In genomic region chr17:31160291-31160690, GRCm38 (mm10) we compare ENCODE assay signal across 28 mouse cellular contexts. TPM values are rescaled to one million over a fixed set of nuclear protein-coding genes. Genes with fewer than 3 reads are reported as not detected.
"Had no signal": no experiment of that assay in that cellular context is flagged by ENCODE, and none has a peak within 500 bp of the region (broad histone marks: within the 10 kb centered on the region; RNA-seq: fewer than 3 reads in every experiment).

No protein-coding gene starts in this region.

- H3K9ac ChIP-seq: forebrain, postnatal 0 days; heart, embryonic 13.5 days; heart, embryonic 15.5 days; hindbrain, embryonic 13.5 days; hindbrain, embryonic 15.5 days; limb, embryonic 13.5 days; limb, embryonic 15.5 days; liver, embryonic 12.5 days; liver, embryonic 14.5 days had no signal

- H3K27ac ChIP-seq: heart, adult 2 months; heart, embryonic 13.5 days; heart, embryonic 15.5 days; hindbrain, embryonic 13.5 days; hindbrain, embryonic 15.5 days; hindbrain, postnatal 0 days; kidney, postnatal 0 days; limb, embryonic 13.5 days; limb, embryonic 15.5 days; liver, embryonic 12.5 days; liver, embryonic 14.5 days had no signal

- H3K4me2 ChIP-seq: heart, embryonic 11.5 days; heart, embryonic 13.5 days; heart, embryonic 15.5 days; hindbrain, embryonic 13.5 days; hindbrain, embryonic 15.5 days; limb, embryonic 13.5 days; limb, embryonic 15.5 days; liver, embryonic 12.5 days had no signal

- H3K9me3 ChIP-seq: heart, embryonic 15.5 days; hindbrain, embryonic 13.5 days; hindbrain, embryonic 15.5 days; limb, embryonic 13.5 days; limb, embryonic 15.5 days had no signal

- H3K27me3 ChIP-seq: heart, embryonic 13.5 days; heart, embryonic 15.5 days; hindbrain, embryonic 13.5 days; hindbrain, embryonic 15.5 days; limb, embryonic 15.5 days; liver, embryonic 12.5 days had no signal

- H3K4me3 ChIP-seq: heart, adult 2 months; heart, embryonic 13.5 days; heart, embryonic 15.5 days; hindbrain, embryonic 13.5 days; hindbrain, embryonic 15.5 days; limb, embryonic 13.5 days; limb, embryonic 15.5 days; liver, embryonic 12.5 days had no signal

- H3K36me3 ChIP-seq: heart, embryonic 13.5 days; heart, embryonic 15.5 days; hindbrain, embryonic 13.5 days; hindbrain, embryonic 15.5 days; limb, embryonic 13.5 days; limb, embryonic 15.5 days; liver, embryonic 12.5 days had no signal

- H3K4me1 ChIP-seq: heart, embryonic 13.5 days; heart, embryonic 15.5 days; hindbrain, embryonic 13.5 days; hindbrain, embryonic 15.5 days; limb, embryonic 13.5 days; liver, embryonic 12.5 days had no signal

- ATAC-seq: forebrain, postnatal 0 days; hindbrain, postnatal 0 days; intestine, embryonic 16.5 days; liver, embryonic 12.5 days had no signal

- DNase-seq: forebrain, postnatal 0 days; gastrocnemius, postnatal 14 days; gastrocnemius, postnatal 36 days; heart, adult 11 months; heart, adult 2 months; heart, postnatal 14 days; heart, postnatal 36 days; layer of hippocampus, adult 9-11 months; layer of hippocampus, postnatal 36 days; left cerebral cortex, postnatal 4 days had no signal

RNA-seq across cellular contexts. Expression of gene Tff1, which starts 4.8 kb away (rescaled TPM):
- polyA plus RNA-seq: forebrain, postnatal 0 days; heart, adult 2 months; heart, embryonic 13.5 days; heart, embryonic 15.5 days; heart, postnatal 0 days; hindbrain, embryonic 11.5 days; hindbrain, embryonic 13.5 days; hindbrain, embryonic 15.5 days; hindbrain, postnatal 0 days; limb, embryonic 11.5 days; limb, embryonic 13.5 days; limb, embryonic 15.5 days; liver, embryonic 14.5 days had no signal

RNA-seq across cellular contexts. Expression of gene Tff2, which starts 16.2 kb away (rescaled TPM):
- polyA plus RNA-seq: forebrain, postnatal 0 days; heart, embryonic 11.5 days; heart, embryonic 13.5 days; heart, embryonic 15.5 days; heart, postnatal 0 days; hindbrain, embryonic 11.5 days; hindbrain, embryonic 13.5 days; hindbrain, embryonic 15.5 days; hindbrain, postnatal 0 days; limb, embryonic 11.5 days; limb, embryonic 13.5 days; limb, embryonic 15.5 days; liver, adult 2 months; liver, embryonic 12.5 days; liver, embryonic 14.5 days had no signal

RNA-seq across cellular contexts. Expression of gene Tff3, which starts 30.8 kb away (rescaled TPM):
- polyA plus RNA-seq: heart, embryonic 11.5 days; heart, embryonic 13.5 days; heart, embryonic 15.5 days; heart, postnatal 0 days; limb, embryonic 11.5 days; limb, embryonic 13.5 days had no signal

RNA-seq across cellular contexts. Expression of gene Tmprss3, which starts 38.5 kb away (rescaled TPM):
- polyA plus RNA-seq: forebrain, postnatal 0 days; gonadal fat pad, adult 2 months; heart, adult 2 months; heart, embryonic 11.5 days; heart, embryonic 13.5 days; heart, embryonic 15.5 days; heart, postnatal 0 days; hindbrain, embryonic 11.5 days; hindbrain, embryonic 15.5 days; large intestine, adult 2 months; limb, embryonic 11.5 days; limb, embryonic 13.5 days; liver, adult 2 months had no signal

RNA-seq across cellular contexts. Expression of gene Ubash3a, which starts 47.4 kb away (rescaled TPM):
- polyA plus RNA-seq: forebrain, postnatal 0 days; hindbrain, embryonic 15.5 days; hindbrain, postnatal 0 days had no signal
